Mouse (Mus musculus): ENCODE measurements around the gene Rgs8. TPM values are rescaled to one million over a fixed set of nuclear protein-coding genes. Genes with fewer than 3 reads are reported as not detected.

Rgs8 gene
- polyA plus RNA-seq, 1 experiment = 0.16 TPM

- Histone ChIP-seq H3K79me2 (ENCODE audit: control insufficient read depth, insufficient read depth) (no peaks in the 10 kb centered on the region), H3K36me3 (ENCODE audit: control insufficient read depth, insufficient read depth) (no peaks in the 10 kb centered on the region), H3K27me3 (ENCODE audit: control insufficient read depth, insufficient read depth, insufficient read length) (no peaks in the 10 kb centered on the region), H3K4me2 (ENCODE audit: low read depth) (no peak overlapping the region), H3ac (ENCODE audit: control insufficient read depth, insufficient read length) (no peak overlapping the region), H3K4me3 (no peak overlapping the region)
- no peak for TF ChIP-seq MAX (IDR thresholded peaks at IDR 0.05; ENCODE audit: low read depth)
- TF ChIP-seq POLR2AphosphoS2 (IDR thresholded peaks at IDR 0.05; ENCODE audit: insufficient read length, low read depth) = no peak
- no peak for TF ChIP-seq USF1 (IDR thresholded peaks at IDR 0.05; ENCODE audit: low read depth)
- TF ChIP-seq REST (IDR thresholded peaks at IDR 0.05; ENCODE audit: insufficient read depth, insufficient read length) = no peak
- TF ChIP-seq SRF (IDR thresholded peaks at IDR 0.05; ENCODE audit: control insufficient read depth, insufficient read length, low read depth) = no peak
- no peak for TF ChIP-seq TCF12 (IDR thresholded peaks at IDR 0.05; ENCODE audit: insufficient read depth, poor library complexity, severe bottlenecking)
These were observed 16.3 kb downstream of the Rgs8 start for GRCm38 (mm10) chr1:153669086-153669485.

GRCm38 (mm10) chr1:153669728-153670127 lies 16.9 kb downstream of the Rgs8 start:
- H3K27me3 ChIP-seq (ENCODE audit: control insufficient read depth, insufficient read depth, insufficient read length) = no peaks in the 10 kb centered on the region
- TF ChIP-seq TCF12 (IDR thresholded peaks at IDR 0.05; ENCODE audit: insufficient read depth, poor library complexity, severe bottlenecking) (no peak), SRF (IDR thresholded peaks at IDR 0.05; ENCODE audit: control insufficient read depth, insufficient read length, low read depth) (no peak), MYOG (IDR thresholded peaks at IDR 0.05; ENCODE audit: control insufficient read depth in 1 of 3, insufficient read depth in 1 of 3, insufficient read length in 2 of 3, low read depth in 2 of 3) (no peak), USF1 (IDR thresholded peaks at IDR 0.05; ENCODE audit: low read depth) (no peak), POLR2A (IDR thresholded peaks at IDR 0.05; ENCODE audit: insufficient read length, low read depth) (no peak), E2F4 (IDR thresholded peaks at IDR 0.05; ENCODE audit: insufficient read depth) (no peak), TCF3 (IDR thresholded peaks at IDR 0.05; ENCODE audit: insufficient read length, low read depth) (no peak), MAX (IDR thresholded peaks at IDR 0.05; ENCODE audit: low read depth) (no peak), POLR2AphosphoS2 (IDR thresholded peaks at IDR 0.05; ENCODE audit: insufficient read length, low read depth) (no peak), CEBPB (IDR thresholded peaks at IDR 0.05; ENCODE audit: insufficient read depth, poor library complexity, severe bottlenecking) (no peak), MYOD1 (IDR thresholded peaks at IDR 0.05; ENCODE audit: control insufficient read depth in 1 of 3, insufficient read length in 2 of 3, low read depth in 2 of 3) (no peak), REST (IDR thresholded peaks at IDR 0.05; ENCODE audit: insufficient read depth, insufficient read length) (no peak)
- H3ac ChIP-seq (ENCODE audit: control insufficient read depth, insufficient read length) = no peak overlapping the region

GRCm38 (mm10) chr1:153671352-153671751 lies 18.5 kb downstream of the Rgs8 start:
- no peaks in the 10 kb centered on the region for H3K27me3 ChIP-seq (ENCODE audit: control insufficient read depth, insufficient read depth, insufficient read length)
- no peaks in the 10 kb centered on the region for H3K36me3 ChIP-seq (ENCODE audit: control insufficient read depth, insufficient read depth)
- TF ChIP-seq USF1 (IDR thresholded peaks at IDR 0.05; ENCODE audit: low read depth) (no peak), POLR2A (IDR thresholded peaks at IDR 0.05; ENCODE audit: insufficient read length, low read depth) (no peak), REST (IDR thresholded peaks at IDR 0.05; ENCODE audit: insufficient read depth, insufficient read length) (no peak), TCF12 (IDR thresholded peaks at IDR 0.05; ENCODE audit: insufficient read depth, poor library complexity, severe bottlenecking) (no peak), MYOD1 (IDR thresholded peaks at IDR 0.05; ENCODE audit: control insufficient read depth in 1 of 3, insufficient read length in 2 of 3, low read depth in 2 of 3) (no peak), SRF (IDR thresholded peaks at IDR 0.05; ENCODE audit: control insufficient read depth, insufficient read length, low read depth) (no peak)
- H3K4me2 ChIP-seq (ENCODE audit: low read depth) = no peak overlapping the region
- H3ac ChIP-seq (ENCODE audit: control insufficient read depth, insufficient read length) = no peak overlapping the region
- no peaks in the 10 kb centered on the region for H3K79me2 ChIP-seq (ENCODE audit: control insufficient read depth, insufficient read depth)
- no peak overlapping the region for H3K4me3 ChIP-seq

More at GRCm38 (mm10) chr1:153669728-153670127, 16.9 kb downstream of the Rgs8 start:
- Histone ChIP-seq H3K4me2 (ENCODE audit: low read depth) (no peak overlapping the region), H3K36me3 (ENCODE audit: control insufficient read depth, insufficient read depth) (no peaks in the 10 kb centered on the region), H3K79me2 (ENCODE audit: control insufficient read depth, insufficient read depth) (no peaks in the 10 kb centered on the region), H3K4me3 (no peak overlapping the region)

GRCm38 (mm10) chr1:153672698-153673097 lies 19.9 kb downstream of the Rgs8 start:
- Histone ChIP-seq H3K36me3 (ENCODE audit: control insufficient read depth, insufficient read depth) (no peaks in the 10 kb centered on the region), H3K4me3 (no peak overlapping the region), H3K27me3 (ENCODE audit: control insufficient read depth, insufficient read depth, insufficient read length) (peaks cover 3% of the 10 kb centered on the region), H3K79me2 (ENCODE audit: control insufficient read depth, insufficient read depth) (no peaks in the 10 kb centered on the region), H3K4me2 (ENCODE audit: low read depth) (no peak overlapping the region), H3ac (ENCODE audit: control insufficient read depth, insufficient read length) (no peak overlapping the region)
- TF ChIP-seq TCF3 (IDR thresholded peaks at IDR 0.05; ENCODE audit: insufficient read length, low read depth) (no peak), POLR2A (IDR thresholded peaks at IDR 0.05; ENCODE audit: insufficient read length, low read depth) (no peak), USF1 (IDR thresholded peaks at IDR 0.05; ENCODE audit: low read depth) (no peak)

DNA sequence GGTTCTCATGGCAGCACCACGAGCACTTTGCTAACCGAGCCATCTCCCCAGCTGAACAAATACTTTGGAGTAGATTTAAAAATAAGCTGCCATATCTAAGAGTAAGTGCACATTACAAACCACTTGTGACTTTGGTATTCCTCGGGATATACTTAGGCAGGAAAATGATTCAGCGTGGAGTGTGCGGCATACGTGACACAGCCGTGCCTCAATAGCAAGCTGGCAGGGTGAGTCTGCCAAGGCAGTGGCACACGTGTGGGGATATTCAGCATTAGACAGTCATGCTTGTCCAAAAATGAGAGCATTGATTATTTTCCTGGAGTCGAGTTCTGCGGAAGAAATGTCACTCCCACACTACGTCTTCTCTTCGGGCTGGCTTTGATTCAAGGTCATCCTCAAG lies 21.1 kb downstream of the Rgs8 start:
- H3K4me2 ChIP-seq (ENCODE audit: low read depth) = no peak overlapping the region
- H3K27me3 ChIP-seq (ENCODE audit: control insufficient read depth, insufficient read depth, insufficient read length) = peaks cover 5% of the 10 kb centered on the region
- H3K4me3 ChIP-seq = no peak overlapping the region
- H3K36me3 ChIP-seq (ENCODE audit: control insufficient read depth, insufficient read depth) = no peaks in the 10 kb centered on the region
- TF ChIP-seq CEBPB (IDR thresholded peaks at IDR 0.05; ENCODE audit: insufficient read depth, poor library complexity, severe bottlenecking) (no peak), TCF3 (IDR thresholded peaks at IDR 0.05; ENCODE audit: insufficient read length, low read depth) (no peak), USF1 (IDR thresholded peaks at IDR 0.05; ENCODE audit: low read depth) (no peak), MYOD1 (IDR thresholded peaks at IDR 0.05; ENCODE audit: control insufficient read depth in 1 of 3, insufficient read length in 2 of 3, low read depth in 2 of 3) (no peak), POLR2A (IDR thresholded peaks at IDR 0.05; ENCODE audit: insufficient read length, low read depth) (no peak), E2F4 (IDR thresholded peaks at IDR 0.05; ENCODE audit: insufficient read depth) (no peak), REST (IDR thresholded peaks at IDR 0.05; ENCODE audit: insufficient read depth, insufficient read length) (no peak), MAX (IDR thresholded peaks at IDR 0.05; ENCODE audit: low read depth) (no peak)
- H3ac ChIP-seq (ENCODE audit: control insufficient read depth, insufficient read length) = no peak overlapping the region
- no peaks in the 10 kb centered on the region for H3K79me2 ChIP-seq (ENCODE audit: control insufficient read depth, insufficient read depth)
